Mouse (Mus musculus) urinary bladder, postnatal 14 days (tissue): ENCODE data around the gene Ptger3.

Source experiments
- DNase-seq: peaks from one replicate; pipeline ENCODE4 v3.0.0; 2021; ENCODE audit warnings: low spot score

The Ptger3 gene

GRCm38 (mm10) chr3:157582626-157583405 is 16.1 kb downstream of the Ptger3 start:
- no peak for DNase-seq

GRCm38 (mm10) chr3:157597837-157598379 is 31.2 kb downstream of the Ptger3 start:
- DNase-seq: no peak

GRCm38 (mm10) chr3:157604684-157605410 is 38.2 kb downstream of the Ptger3 start:
- no peak for DNase-seq

- DNase-seq: no peak
Observed at GRCm38 (mm10) chr3:157605411-157605740, 38.7 kb downstream of the Ptger3 start.

GRCm38 (mm10) chr3:157613542-157613941 is 46.9 kb downstream of the Ptger3 start:
- no peak for DNase-seq

- no peak for DNase-seq
Observed at GRCm38 (mm10) chr3:157616949-157617348, 50.3 kb downstream of the Ptger3 start.

- no peak for DNase-seq
Observed at GRCm38 (mm10) chr3:157627407-157627806, 60.7 kb downstream of the Ptger3 start.

- DNase-seq: no peak
Observed at GRCm38 (mm10) chr3:157630671-157631070, 64.0 kb downstream of the Ptger3 start.

- no peak for DNase-seq
Observed at GRCm38 (mm10) chr3:157631383-157631782, 64.7 kb downstream of the Ptger3 start.

- no peak for DNase-seq
Observed at GRCm38 (mm10) chr3:157634431-157634830, 67.7 kb downstream of the Ptger3 start.

- no peak for DNase-seq
Observed at GRCm38 (mm10) chr3:157635713-157636112, 69.0 kb downstream of the Ptger3 start.

GRCm38 (mm10) chr3:157636887-157637286 is 70.2 kb downstream of the Ptger3 start:
- DNase-seq: no peak

- DNase-seq: no peak
Observed at GRCm38 (mm10) chr3:157637341-157637740, 70.6 kb downstream of the Ptger3 start.

- DNase-seq: no peak
Observed at GRCm38 (mm10) chr3:157641634-157642033, 74.9 kb downstream of the Ptger3 start.

GRCm38 (mm10) chr3:157661622-157662021 is 94.9 kb downstream of the Ptger3 start:
- DNase-seq: no peak

- no peak for DNase-seq
Observed at GRCm38 (mm10) chr3:157664486-157665041, 97.9 kb downstream of the Ptger3 start.

- DNase-seq: no peak
Observed at GRCm38 (mm10) chr3:157665471-157665870, 98.8 kb downstream of the Ptger3 start.

GRCm38 (mm10) chr3:157666142-157666541 is 99.5 kb downstream of the Ptger3 start:
- DNase-seq: no peak

- DNase-seq: no peak
Observed at GRCm38 (mm10) chr3:157686105-157686504, 119.4 kb downstream of the Ptger3 start.

- no peak for DNase-seq
Observed at GRCm38 (mm10) chr3:157688419-157689162, 121.9 kb downstream of the Ptger3 start.
